Mouse (Mus musculus) forebrain, embryonic 13.5 days (tissue): ENCODE data around the gene C1ql4. TPM values are rescaled to one million over a fixed set of nuclear protein-coding genes. Genes with fewer than 3 reads are reported as not detected.
A peak's percentile ranks its signal among the peaks of the same experiment; 100 is the strongest.
"Not testable (repeated sequence)": the region's sequence is repeated elsewhere in the genome, so short reads cannot be mapped to it uniquely, and the experiment has no call there.

Experiments
- ATAC-seq: fragments of 200-750 bp; cut with Nextera tagmentation; 2 replicates; pipeline ENCODE4 v1.8.0; 2017
- H3K27ac ChIP-seq: fragments of 300-500 bp; sonication (generic); 2 replicates; pipeline ENCODE4 v1.5.1; 2015; ENCODE audit warnings: inconsistent platforms, mild to moderate bottlenecking, moderate library complexity
- H3K27me3 ChIP-seq: fragments of 300-500 bp; sonication (generic); 2 replicates; pipeline ENCODE4 v1.6.1; 2015; ENCODE audit warnings: mild to moderate bottlenecking, inconsistent platforms
- H3K36me3 ChIP-seq: fragments of 300-500 bp; sonication (generic); 2 replicates; pipeline ENCODE4 v1.6.1; 2015; ENCODE audit warnings: mild to moderate bottlenecking, inconsistent platforms; ENCODE audit not compliant: poor library complexity, severe bottlenecking
- H3K4me1 ChIP-seq: fragments of 300-500 bp; sonication (generic); 2 replicates; pipeline ENCODE4 v1.6.1; 2015; ENCODE audit warnings: inconsistent platforms
- H3K4me2 ChIP-seq: fragments of 300-500 bp; sonication (generic); 2 replicates; pipeline ENCODE4 v1.6.1; 2015; ENCODE audit warnings: inconsistent platforms, mild to moderate bottlenecking, moderate library complexity
- H3K4me3 ChIP-seq: fragments of 300-500 bp; sonication (generic); 2 replicates; pipeline ENCODE4 v1.5.1; 2015; ENCODE audit warnings: mild to moderate bottlenecking, inconsistent platforms
- H3K9ac ChIP-seq: fragments of 300-500 bp; sonication (generic); 2 replicates; pipeline ENCODE4 v1.6.1; 2015; ENCODE audit warnings: mild to moderate bottlenecking, inconsistent platforms
- H3K9me3 ChIP-seq: fragments of 300-500 bp; sonication (generic); replicated peaks from 2 replicates; pipeline ENCODE4 v1.6.1; 2016; ENCODE audit warnings: inconsistent platforms
- WGBS: fragments of 180-500 bp; shearing (Covaris S2); methylation state at CpG from one replicate; pipeline ENCODE4 v1.1.7; 2015; 5-methylcytosine and 5-hydroxymethylcytosine counted together
- polyA plus RNA-seq: library from polyadenylated mRNA; unstranded; fragments of >200 nt; fragmentation: Nextera tagmentation; extraction: Ambion mirVana; gene quantifications from 2 replicates; pipeline ENCODE4 v1.2.1, GENCODE M21; 2015

The C1ql4 gene
- polyA plus RNA-seq, 1 experiment from 2014 or later, result not detected

DNA sequence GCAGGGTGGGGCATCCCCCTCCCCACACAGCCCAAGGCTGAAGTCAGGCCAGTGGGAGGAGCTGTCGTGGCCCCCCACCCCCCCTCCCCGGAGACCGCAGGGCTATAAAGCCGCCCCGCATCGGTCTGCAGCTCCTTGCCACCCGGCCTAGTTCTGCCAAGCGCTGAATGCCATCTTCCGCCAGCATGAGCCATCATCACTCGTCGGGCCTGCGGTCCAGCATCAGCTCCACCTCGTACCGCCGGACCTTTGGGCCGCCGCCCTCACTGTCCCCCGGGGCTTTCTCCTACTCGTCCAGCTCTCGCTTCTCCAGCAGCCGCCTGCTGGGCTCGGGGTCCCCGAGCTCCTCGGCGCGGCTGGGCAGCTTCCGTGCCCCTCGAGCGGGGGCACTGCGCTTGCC, 32.6 kb downstream of the C1ql4 start, which contains the start of gene Prph:
TSS of gene Prph (plus strand) at position 135 of the 400 bp plus-strand sequence.
- ATAC-seq, result 0 out of 2 replicates have a peak, but pooled peaks have one; percentile 8
- H3K4me3 ChIP-seq, result peak within 1 kb of the TSS; percentile 37
- H3K36me3 ChIP-seq, result no peaks in the 10 kb centered on the region
- H3K9me3 ChIP-seq, result no peaks in the 10 kb centered on the region
- H3K27me3 ChIP-seq, result peaks cover 82% of the 10 kb centered on the region
- peak within 1 kb of the TSS; percentile 65 for H3K4me2 ChIP-seq
- H3K4me1 ChIP-seq, result peaks cover 41% of the 10 kb centered on the region
- H3K9ac ChIP-seq, result peak within 1 kb of the TSS; percentile 32
- no peak within 1 kb of the TSS for H3K27ac ChIP-seq
- 2% methylated on average over 30 of the region's 30 CpGs for WGBS

DNA sequence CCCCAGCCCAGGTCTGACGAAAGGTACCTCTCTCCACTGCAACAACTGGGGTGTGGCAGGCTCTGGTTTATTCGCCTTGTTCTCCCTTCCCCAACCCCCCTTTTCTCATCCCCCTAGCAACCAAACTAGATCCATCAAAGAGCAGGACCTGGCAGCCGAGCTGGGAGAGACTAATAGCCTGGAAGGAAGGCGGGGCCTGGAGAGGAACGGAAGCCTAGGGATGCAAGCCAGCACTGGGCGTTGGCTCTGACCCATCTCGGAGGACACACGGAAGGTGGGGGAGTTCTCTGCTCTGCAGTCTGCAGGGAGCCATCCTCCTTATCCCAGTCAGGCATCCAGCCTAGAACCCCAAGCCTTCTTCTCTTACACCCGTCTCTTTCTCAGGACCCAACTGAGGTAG, 34.2 kb downstream of the C1ql4 start:
- H3K9ac ChIP-seq, result no peak overlapping the region
- ATAC-seq, result no peak
- peak overlapping the region; percentile 20 for H3K4me2 ChIP-seq
- H3K9me3 ChIP-seq, result no peaks in the 10 kb centered on the region
- H3K4me1 ChIP-seq, result peaks cover 41% of the 10 kb centered on the region
- H3K36me3 ChIP-seq, result no peaks in the 10 kb centered on the region
- 7% methylated on average over 9 of the region's 9 CpGs for WGBS
- no peak overlapping the region for H3K27ac ChIP-seq
- H3K4me3 ChIP-seq, result no peak overlapping the region
- H3K27me3 ChIP-seq, result peaks cover 65% of the 10 kb centered on the region

DNA sequence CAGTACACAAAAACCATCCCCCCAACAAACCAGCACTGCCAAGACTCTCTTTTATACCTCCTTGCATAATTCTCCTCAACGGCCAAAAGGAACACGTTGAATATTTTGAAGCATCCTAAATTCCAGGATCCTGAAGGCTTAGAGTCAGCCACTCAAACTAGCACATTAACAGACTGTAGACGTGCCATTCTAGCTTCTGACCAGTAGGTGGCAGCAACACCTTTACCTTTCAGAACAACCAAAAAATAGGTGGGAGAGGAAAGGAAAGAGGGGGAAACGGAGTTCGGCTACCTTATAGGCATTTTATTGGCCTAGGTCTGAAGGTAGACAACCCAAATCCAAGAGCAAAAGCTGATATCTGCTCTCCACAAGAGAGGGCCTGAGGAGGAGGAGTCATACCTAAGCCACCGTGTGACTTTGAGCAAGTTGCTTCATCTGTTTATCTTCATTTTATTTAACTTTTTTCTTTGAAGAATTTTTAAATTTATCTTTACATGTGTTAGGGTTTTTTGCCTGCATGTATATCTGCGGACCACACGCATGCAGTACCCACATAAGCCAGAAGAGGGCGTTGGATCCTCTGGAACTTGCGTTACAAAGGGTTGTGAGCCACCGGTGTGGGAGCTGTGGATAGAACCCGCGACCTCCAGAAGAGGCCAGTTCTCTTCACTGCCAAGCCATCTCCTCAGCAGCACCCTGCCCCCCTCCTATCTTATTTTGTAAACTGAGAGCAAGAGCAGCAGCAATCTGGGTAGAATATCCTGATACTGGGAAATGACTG, 38.0 kb downstream of the C1ql4 start:
- Histone ChIP-seq H3K27me3 (peaks cover 28% of the 10 kb centered on the region), H3K9me3 (no peaks in the 10 kb centered on the region), H3K9ac (no peak overlapping the region), H3K36me3 (no peaks in the 10 kb centered on the region), H3K4me3 (no peak overlapping the region), H3K4me2 (no peak overlapping the region), H3K4me1 (peaks cover 23% of the 10 kb centered on the region), H3K27ac (no peak overlapping the region)
- ATAC-seq, result no peak
- 33% methylated on average over 13 of the region's 13 CpGs for WGBS

DNA sequence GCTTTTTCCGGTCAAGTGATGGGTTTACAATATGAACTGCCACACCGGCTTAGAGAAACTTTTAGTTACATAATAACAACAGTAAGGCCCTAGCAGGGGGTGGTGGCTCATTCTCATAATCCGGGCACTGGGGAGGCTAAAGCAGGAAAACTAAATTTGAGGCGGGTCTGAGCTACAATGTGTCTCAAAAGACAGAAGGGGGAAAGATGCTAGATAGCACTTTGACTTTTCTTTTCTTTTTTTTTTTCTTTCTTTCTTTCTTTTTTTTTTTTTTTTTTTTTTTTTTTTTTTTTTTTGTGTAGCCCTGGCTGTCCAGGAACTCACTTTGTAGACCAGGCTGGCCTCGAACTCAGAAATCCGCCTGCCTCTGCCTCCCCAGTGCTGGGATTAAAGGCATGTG, 41.9 kb downstream of the C1ql4 start:
- H3K4me1 ChIP-seq, result peaks cover 17% of the 10 kb centered on the region
- H3K9me3 ChIP-seq, H3K4me2 ChIP-seq, H3K9ac ChIP-seq, ATAC-seq, H3K27ac ChIP-seq, H3K36me3 ChIP-seq, H3K27me3 ChIP-seq, H3K4me3 ChIP-seq: not testable (repeated sequence)
- 79% methylated on average over 6 of the region's 6 CpGs for WGBS

DNA sequence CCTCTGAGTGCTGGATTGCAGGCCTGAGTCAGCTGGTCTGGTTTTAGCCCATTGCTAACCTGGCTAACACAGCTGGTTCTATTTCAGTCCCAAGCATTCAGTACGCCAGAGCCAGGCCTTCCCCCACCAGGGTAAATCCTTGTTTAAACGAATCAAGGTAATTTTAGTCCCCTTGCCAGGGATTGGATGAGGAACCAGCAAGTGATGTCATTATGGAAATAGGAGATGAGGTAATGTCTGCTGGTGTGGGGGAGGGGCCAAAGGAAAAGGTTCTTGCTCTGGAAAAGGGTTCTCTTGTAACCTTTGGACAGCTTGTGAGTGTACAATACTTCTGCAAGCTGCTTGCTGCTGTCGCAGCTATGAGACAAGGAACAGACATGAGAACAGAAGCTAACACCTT, 42.8 kb downstream of the C1ql4 start:
- Histone ChIP-seq H3K27me3 (no peaks in the 10 kb centered on the region), H3K36me3 (no peaks in the 10 kb centered on the region), H3K4me1 (peaks cover 22% of the 10 kb centered on the region), H3K27ac (no peak overlapping the region), H3K4me2 (no peak overlapping the region), H3K4me3 (no peak overlapping the region), H3K9ac (no peak overlapping the region), H3K9me3 (no peaks in the 10 kb centered on the region)
- 31% methylated on average over 3 of the region's 3 CpGs for WGBS
- no peak; the same call in 1 of the 2 replicates for ATAC-seq

DNA sequence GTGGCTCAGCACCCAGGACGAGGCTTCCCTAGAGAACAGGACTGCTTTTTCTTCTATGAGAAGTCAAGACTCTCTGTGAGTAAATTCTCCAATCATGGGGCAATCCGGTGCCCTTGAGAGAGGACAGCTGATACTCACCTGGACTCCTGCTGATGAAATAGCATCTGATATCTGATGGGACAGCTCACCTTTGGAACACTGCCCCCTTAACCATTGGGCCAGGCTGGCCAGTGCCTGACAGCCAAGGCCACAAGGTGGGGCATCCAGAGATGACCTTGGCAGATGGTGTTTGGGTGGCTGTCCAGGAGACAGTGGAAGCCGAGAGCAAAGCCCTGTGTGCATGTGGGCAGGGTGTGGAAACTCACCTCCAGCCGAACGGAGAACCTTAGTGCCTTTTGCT, 45.3 kb downstream of the C1ql4 start:
- H3K4me2 ChIP-seq, result no peak overlapping the region
- ATAC-seq, result no peak
- WGBS, result 80% methylated on average over 5 of the region's 5 CpGs
- no peaks in the 10 kb centered on the region for H3K27me3 ChIP-seq
- peaks cover 22% of the 10 kb centered on the region for H3K4me1 ChIP-seq
- H3K27ac ChIP-seq, result no peak overlapping the region
- peaks cover 5% of the 10 kb centered on the region for H3K36me3 ChIP-seq
- H3K9me3 ChIP-seq, result no peaks in the 10 kb centered on the region
- H3K4me3 ChIP-seq, result no peak overlapping the region
- H3K9ac ChIP-seq, result no peak overlapping the region

DNA sequence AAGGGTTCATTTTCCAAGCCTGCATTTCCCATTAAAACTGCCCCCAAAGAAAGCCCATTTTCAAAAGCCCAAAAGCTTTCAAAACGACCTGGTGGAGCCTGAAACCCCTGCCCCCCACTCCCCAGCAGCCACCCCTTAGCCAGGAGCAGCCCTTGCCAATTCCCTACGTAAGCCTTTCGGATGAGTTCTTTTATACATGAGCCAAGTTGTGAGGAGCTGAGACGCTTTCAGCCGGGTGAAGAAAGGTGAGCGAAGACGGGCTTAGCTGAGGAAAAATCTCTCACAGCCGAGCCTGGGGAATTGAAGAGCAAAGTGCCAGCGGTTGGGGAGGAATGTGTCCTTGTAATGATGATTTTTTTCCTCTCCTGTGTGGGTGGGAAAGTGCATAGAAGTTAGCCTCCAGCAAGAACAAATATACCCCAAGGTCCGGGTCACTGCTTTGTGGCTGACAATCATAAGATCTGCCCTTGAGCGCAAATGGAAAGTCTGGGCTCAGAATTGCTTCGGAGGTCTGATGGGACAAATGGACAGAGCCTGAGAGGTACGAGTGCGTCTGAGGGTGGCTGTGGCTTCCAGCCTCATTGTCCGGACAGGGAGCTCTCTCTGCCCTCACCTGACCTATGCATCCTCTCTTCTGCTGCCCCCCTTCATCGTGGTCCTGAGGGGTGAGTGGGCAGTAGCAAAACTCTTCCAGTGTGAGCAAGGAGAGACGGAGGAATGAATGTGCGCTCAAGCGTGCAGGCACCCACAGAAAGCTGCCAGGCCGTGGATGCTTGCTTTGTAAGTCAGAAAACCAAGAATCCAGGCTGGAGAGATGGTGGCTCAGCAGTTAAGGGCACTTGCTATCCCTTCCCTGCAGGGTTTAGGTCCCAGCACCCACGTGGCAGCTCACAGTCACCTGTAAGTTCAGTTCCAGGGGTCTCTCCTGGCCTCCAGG, 46.4 kb downstream of the C1ql4 start:
- peaks cover 22% of the 10 kb centered on the region for H3K4me1 ChIP-seq
- ATAC-seq, result no peak
- WGBS, result 31% methylated on average over 21 of the region's 21 CpGs
- peak overlapping the region; percentile 22; the same call in 1 of the 2 replicates for H3K9ac ChIP-seq
- H3K4me2 ChIP-seq, result peak overlapping the region; percentile 39
- H3K27me3 ChIP-seq, result no peaks in the 10 kb centered on the region
- peak overlapping the region; percentile 68 for H3K27ac ChIP-seq
- peaks cover 12% of the 10 kb centered on the region for H3K36me3 ChIP-seq
- H3K9me3 ChIP-seq, result no peaks in the 10 kb centered on the region
- H3K4me3 ChIP-seq, result peak overlapping the region; percentile 2; the same call in 1 of the 2 replicates

DNA sequence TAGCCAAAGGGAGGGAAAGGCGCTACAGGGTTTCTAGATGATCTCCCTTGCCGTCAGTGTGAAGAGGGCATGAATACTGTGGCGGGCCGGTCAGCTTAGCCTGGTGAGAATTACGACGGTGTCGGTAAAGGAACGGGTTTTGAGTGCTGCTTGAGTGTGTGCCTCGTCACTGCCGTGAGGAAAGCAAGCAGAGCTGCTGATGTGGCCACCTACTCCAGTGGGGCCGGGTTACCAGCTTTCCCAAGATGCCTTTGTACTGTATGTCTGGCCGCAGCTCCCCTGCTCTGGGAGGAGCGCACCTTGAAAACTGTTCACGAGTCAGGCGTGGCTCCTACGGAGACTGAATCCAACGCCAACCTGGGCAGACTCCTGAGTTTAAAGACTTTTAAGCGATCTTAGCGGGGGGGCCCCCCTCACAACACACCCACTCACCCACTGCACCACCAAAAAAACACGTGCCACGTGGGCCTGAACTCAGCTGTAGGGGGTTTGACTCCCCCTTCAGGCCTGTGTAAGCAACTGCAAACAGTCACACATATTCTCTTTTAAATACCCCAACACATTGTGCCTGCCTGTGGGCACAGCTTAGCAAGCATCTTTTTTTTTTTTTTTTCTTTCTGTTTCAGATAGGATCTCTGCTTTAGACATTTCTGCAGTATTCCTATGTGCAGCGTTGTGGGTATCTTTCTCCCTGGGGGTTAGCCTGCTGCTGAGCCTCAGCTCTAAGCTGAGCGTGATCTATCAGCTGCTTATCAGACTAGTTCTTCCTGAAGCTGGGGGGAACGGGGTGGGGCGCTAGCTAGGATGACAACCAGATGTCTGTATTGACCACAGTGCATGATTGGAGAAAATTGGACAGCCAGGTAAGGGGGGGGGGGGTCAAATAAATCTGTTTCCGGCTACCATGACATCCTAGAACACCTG, 47.4 kb downstream of the C1ql4 start:
- H3K27me3 ChIP-seq, result no peaks in the 10 kb centered on the region
- peaks cover 22% of the 10 kb centered on the region for H3K4me1 ChIP-seq
- 72% methylated on average over 26 of the region's 26 CpGs for WGBS
- H3K4me3 ChIP-seq, result no peak overlapping the region
- peak overlapping the region; percentile 39 for H3K4me2 ChIP-seq
- H3K27ac ChIP-seq, result 0 out of 2 replicates have a peak overlapping the region, but pooled peaks have one; percentile 21
- ATAC-seq, result no peak
- H3K9me3 ChIP-seq, result no peaks in the 10 kb centered on the region
- H3K36me3 ChIP-seq, result peaks cover 21% of the 10 kb centered on the region
- no peak overlapping the region for H3K9ac ChIP-seq

DNA sequence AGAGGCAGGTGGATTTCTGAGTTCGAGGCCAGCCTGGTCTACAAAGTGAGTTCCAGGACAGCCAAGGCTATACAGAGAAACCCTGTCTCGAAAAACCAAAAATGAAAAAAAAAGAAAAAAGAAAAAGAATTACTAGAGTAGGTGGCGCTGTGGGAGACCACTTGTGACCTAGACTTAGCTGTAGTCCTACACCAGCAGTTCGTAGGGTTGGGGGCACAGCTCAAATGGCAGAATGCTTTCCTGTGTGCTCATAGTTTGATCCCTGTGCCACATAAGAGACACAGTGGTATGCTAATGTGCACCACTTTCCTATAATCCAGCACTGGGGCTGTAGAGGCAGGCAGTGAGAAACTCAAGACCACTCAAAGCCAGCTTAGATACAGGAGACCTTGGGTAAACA, 48.3 kb downstream of the C1ql4 start:
- Histone ChIP-seq H3K9ac (no peak overlapping the region), H3K4me1 (peaks cover 16% of the 10 kb centered on the region), H3K4me3 (no peak overlapping the region), H3K27ac (no peak overlapping the region), H3K27me3 (no peaks in the 10 kb centered on the region), H3K4me2 (no peak overlapping the region), H3K36me3 (peaks cover 29% of the 10 kb centered on the region), H3K9me3 (no peaks in the 10 kb centered on the region)
- ATAC-seq, result no peak
- 86% methylated on average over 4 of the region's 4 CpGs for WGBS

DNA sequence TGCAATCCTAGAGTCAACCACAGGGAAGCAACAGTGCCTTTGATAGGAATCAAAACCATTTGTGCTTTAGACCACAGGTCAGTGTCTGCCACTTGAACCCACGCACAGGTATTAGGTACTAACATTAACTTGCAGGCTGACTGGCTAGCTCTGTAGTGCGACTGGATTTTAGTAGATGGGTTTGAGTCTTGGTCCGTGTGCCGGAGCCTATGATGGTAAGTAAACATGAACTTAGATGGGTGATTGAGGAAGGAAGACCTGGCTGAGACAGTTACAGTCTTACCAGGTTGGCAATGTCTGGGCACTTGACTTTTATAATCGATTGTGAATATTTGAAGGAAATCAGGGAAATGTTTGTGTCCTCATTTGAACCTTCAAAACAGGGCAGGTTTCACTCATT, 48.8 kb downstream of the C1ql4 start:
- H3K4me2 ChIP-seq, result no peak overlapping the region
- H3K4me3 ChIP-seq, result no peak overlapping the region
- H3K4me1 ChIP-seq, result peaks cover 17% of the 10 kb centered on the region
- ATAC-seq, result no peak
- peaks cover 30% of the 10 kb centered on the region for H3K36me3 ChIP-seq
- no peaks in the 10 kb centered on the region for H3K27me3 ChIP-seq
- no peak overlapping the region for H3K9ac ChIP-seq
- H3K27ac ChIP-seq, result no peak overlapping the region
- no peaks in the 10 kb centered on the region for H3K9me3 ChIP-seq
- WGBS, result 94% methylated on average over 5 of the region's 5 CpGs

DNA sequence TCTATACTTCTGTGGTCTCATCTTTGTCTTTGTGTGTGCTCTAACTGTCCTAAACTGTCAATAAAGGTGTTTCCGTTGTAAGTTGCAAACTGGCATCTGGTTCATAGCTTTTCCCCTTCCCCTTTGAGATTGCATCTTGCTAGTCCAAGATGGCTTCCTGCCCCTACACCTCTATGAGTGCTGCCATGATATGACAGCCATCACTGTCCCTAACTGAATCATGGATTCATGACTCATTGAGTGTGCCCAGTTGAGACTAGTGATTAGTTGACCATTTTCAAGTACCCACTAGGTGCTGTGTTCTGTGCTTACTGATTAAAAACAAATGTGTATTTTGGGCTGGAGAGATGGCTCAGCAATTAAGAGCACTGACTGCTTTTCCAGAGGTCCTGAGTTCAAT, 49.6 kb downstream of the C1ql4 start:
- no peak overlapping the region for H3K9ac ChIP-seq
- no peak overlapping the region for H3K4me3 ChIP-seq
- H3K4me1 ChIP-seq, result peaks cover 25% of the 10 kb centered on the region
- H3K4me2 ChIP-seq, result no peak overlapping the region
- ATAC-seq, result no peak
- no peaks in the 10 kb centered on the region for H3K9me3 ChIP-seq
- no peak overlapping the region for H3K27ac ChIP-seq
- 88% methylated on average over 1 of the region's 1 CpGs for WGBS
- H3K27me3 ChIP-seq, result no peaks in the 10 kb centered on the region
- H3K36me3 ChIP-seq, result peaks cover 33% of the 10 kb centered on the region
